Mouse (Mus musculus) liver, postnatal 0 days (tissue): ENCODE results near the gene Fggy.

Experiments
- CTCF ChIP-seq: sonication (generic); IDR thresholded peaks from 2 replicates; pipeline ENCODE4 v1.5.1; 2016; ENCODE audit warnings: antibody characterized with exemption, low read depth
- EP300 ChIP-seq: IDR thresholded peaks from 2 replicates; pipeline ENCODE4 v1.6.1; 2016; ENCODE audit warnings: antibody characterized with exemption, low read depth, mild to moderate bottlenecking

DNA sequence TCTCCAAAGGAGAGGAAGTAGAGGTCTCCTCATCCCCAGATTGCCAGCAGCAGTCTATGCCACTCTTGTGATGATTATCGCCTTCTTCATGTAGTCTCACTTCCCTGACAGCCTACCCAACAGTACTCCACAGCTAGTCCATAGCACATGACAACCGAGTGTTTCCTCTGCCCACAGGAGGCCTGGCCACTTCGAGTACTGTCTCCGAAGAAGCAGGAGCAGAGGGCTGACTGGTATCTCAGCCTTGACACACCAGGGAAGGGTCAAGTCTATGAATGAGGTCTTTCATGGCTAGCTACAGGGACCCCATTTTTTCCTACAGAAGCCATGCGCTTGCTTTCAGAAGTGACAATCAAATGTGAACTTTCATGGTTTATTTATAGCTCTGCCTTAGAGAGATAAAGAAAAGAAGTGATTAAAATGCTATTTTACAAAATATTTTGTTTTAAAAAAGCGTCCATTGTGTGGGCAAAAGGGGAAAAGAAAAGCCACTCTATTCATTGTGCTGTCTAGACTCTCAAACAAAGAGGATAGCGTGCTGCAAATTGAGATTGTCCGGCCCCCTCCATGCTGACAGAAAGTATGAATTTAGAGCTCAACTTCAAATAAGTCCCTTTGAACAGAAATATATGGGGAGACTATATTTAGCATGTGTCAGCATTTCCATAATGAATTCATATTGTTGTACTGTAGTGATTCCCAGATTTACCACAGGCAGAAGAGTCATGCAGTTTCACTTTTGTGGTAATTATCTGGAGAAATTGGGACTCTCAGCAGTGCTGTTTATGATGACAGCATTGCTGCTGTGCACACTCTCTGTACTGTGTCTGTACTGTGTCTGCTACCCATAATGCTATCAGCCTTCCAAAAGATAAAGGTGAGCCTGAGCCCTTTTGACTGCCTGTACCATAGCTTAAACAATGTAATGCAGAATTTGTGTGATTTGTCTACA lies 358.6 kb downstream of the Fggy start:
- TF ChIP-seq CTCF (no peak), EP300 (no peak)
